Mouse (Mus musculus): ENCODE results near the gene Slc30a2. TPM values are rescaled to one million over a fixed set of nuclear protein-coding genes. Genes with fewer than 3 reads are reported as not detected.
"Not testable (repeated sequence)": the region's sequence is repeated elsewhere in the genome, so short reads cannot be mapped to it uniquely, and the experiment has no call there.

The Slc30a2 gene
- polyA plus RNA-seq, 1 experiment from 2014 or later, result 0.05 TPM

GRCm38 (mm10) chr4:134362124-134362523 is 19.1 kb downstream of the Slc30a2 start:
- ATAC-seq (ENCODE audit: insufficient number of reproducible peaks, insufficient read depth, low FRiP score, low TSS enrichment), result no peak
- Histone ChIP-seq H3K27ac (no peak overlapping the region), H3K4me3 (no peak overlapping the region), H3K9ac (no peak overlapping the region), H3K36me3 (no peaks in the 10 kb centered on the region), H3K4me2 (replicated peaks) (no peak overlapping the region), H3K27me3 (peaks cover 18% of the 10 kb centered on the region), H3K9me3 (no peaks in the 10 kb centered on the region), H3K4me1 (peaks cover 18% of the 10 kb centered on the region; the same call in 1 of the 2 replicates)
- 54% methylated on average over 9 of the region's 9 CpGs for WGBS

- no peak for ATAC-seq (ENCODE audit: insufficient number of reproducible peaks, insufficient read depth, low FRiP score, low TSS enrichment)
- H3K27me3 ChIP-seq, result peaks cover 14% of the 10 kb centered on the region
- WGBS, result 17% methylated on average over 9 of the region's 9 CpGs
- H3K9ac ChIP-seq, result no peak overlapping the region
- H3K27ac ChIP-seq, result no peak overlapping the region
- peak overlapping the region; percentile 22; the same call in 1 of the 2 replicates for H3K4me2 ChIP-seq (replicated peaks)
- no peaks in the 10 kb centered on the region for H3K36me3 ChIP-seq
- H3K4me3 ChIP-seq, result no peak overlapping the region
- H3K4me1 ChIP-seq, result peaks cover 14% of the 10 kb centered on the region; the same call in 1 of the 2 replicates
- no peaks in the 10 kb centered on the region for H3K9me3 ChIP-seq
Measured at GRCm38 (mm10) chr4:134362586-134362985, 19.6 kb downstream of the Slc30a2 start.

GRCm38 (mm10) chr4:134365280-134365679 is 22.3 kb downstream of the Slc30a2 start:
- no peak overlapping the region for H3K4me2 ChIP-seq (replicated peaks)
- H3K4me1 ChIP-seq, result peaks cover 16% of the 10 kb centered on the region; the same call in 1 of the 2 replicates
- 0 out of 2 replicates have a peak overlapping the region, but pooled peaks have one; percentile 30 for H3K27ac ChIP-seq
- H3K9ac ChIP-seq, result no peak overlapping the region; the same call in 1 of the 2 replicates
- ATAC-seq (ENCODE audit: insufficient number of reproducible peaks, insufficient read depth, low FRiP score, low TSS enrichment), result no peak
- H3K4me3 ChIP-seq, result no peak overlapping the region
- H3K36me3 ChIP-seq, result no peaks in the 10 kb centered on the region
- no peaks in the 10 kb centered on the region for H3K9me3 ChIP-seq
- H3K27me3 ChIP-seq, result peaks cover 24% of the 10 kb centered on the region
- 12% methylated on average over 5 of the region's 5 CpGs for WGBS

- peak overlapping the region; percentile 92 for H3K4me2 ChIP-seq (replicated peaks)
- ATAC-seq (ENCODE audit: insufficient number of reproducible peaks, insufficient read depth, low FRiP score, low TSS enrichment), result no peak
- peaks cover 43% of the 10 kb centered on the region for H3K27me3 ChIP-seq
- H3K27ac ChIP-seq, result no peak overlapping the region
- 2% methylated on average over 18 of the region's 18 CpGs for WGBS
- H3K4me3 ChIP-seq, result peak overlapping the region; percentile 47
- H3K9ac ChIP-seq, result peak overlapping the region; percentile 46
- peaks cover 22% of the 10 kb centered on the region for H3K4me1 ChIP-seq
- no peaks in the 10 kb centered on the region for H3K36me3 ChIP-seq
- no peaks in the 10 kb centered on the region for H3K9me3 ChIP-seq
Measured at GRCm38 (mm10) chr4:134370649-134371221, 27.8 kb downstream of the Slc30a2 start.

- H3K9me3 ChIP-seq, result no peaks in the 10 kb centered on the region
- no peak for ATAC-seq (ENCODE audit: insufficient number of reproducible peaks, insufficient read depth, low FRiP score, low TSS enrichment)
- H3K4me1 ChIP-seq, result peaks cover 22% of the 10 kb centered on the region
- H3K4me2 ChIP-seq (replicated peaks), result peak overlapping the region; percentile 92
- peaks cover 43% of the 10 kb centered on the region for H3K27me3 ChIP-seq
- WGBS, result 1% methylated on average over 17 of the region's 17 CpGs
- H3K4me3 ChIP-seq, result peak overlapping the region; percentile 47
- peak overlapping the region; percentile 46 for H3K9ac ChIP-seq
- no peaks in the 10 kb centered on the region for H3K36me3 ChIP-seq
- H3K27ac ChIP-seq, result no peak overlapping the region
Measured at GRCm38 (mm10) chr4:134371316-134371855, 28.4 kb downstream of the Slc30a2 start.

- WGBS, result under 1% methylated on average over 16 of the region's 16 CpGs
- H3K27me3 ChIP-seq, result peaks cover 43% of the 10 kb centered on the region
- peak; percentile 71; the same call in 1 of the 2 replicates for ATAC-seq (ENCODE audit: insufficient number of reproducible peaks, insufficient read depth, low FRiP score, low TSS enrichment)
Measured at GRCm38 (mm10) chr4:134372294-134372747, 29.3 kb downstream of the Slc30a2 start.

GRCm38 (mm10) chr4:134373295-134373694 is 30.3 kb downstream of the Slc30a2 start:
- no peak overlapping the region for H3K4me3 ChIP-seq
- no peaks in the 10 kb centered on the region for H3K36me3 ChIP-seq
- H3K9ac ChIP-seq, result no peak overlapping the region
- peaks cover 27% of the 10 kb centered on the region for H3K4me1 ChIP-seq
- 72% methylated on average over 8 of the region's 8 CpGs for WGBS
- no peak overlapping the region for H3K27ac ChIP-seq
- H3K9me3 ChIP-seq, result no peaks in the 10 kb centered on the region
- no peak for ATAC-seq (ENCODE audit: insufficient number of reproducible peaks, insufficient read depth, low FRiP score, low TSS enrichment)
- peaks cover 42% of the 10 kb centered on the region for H3K27me3 ChIP-seq
- no peak overlapping the region for H3K4me2 ChIP-seq (replicated peaks)

More at GRCm38 (mm10) chr4:134372294-134372747, 29.3 kb downstream of the Slc30a2 start:
- Histone ChIP-seq H3K9ac (peak overlapping the region; percentile 46), H3K27ac (no peak overlapping the region), H3K9me3 (no peaks in the 10 kb centered on the region), H3K36me3 (no peaks in the 10 kb centered on the region), H3K4me1 (peaks cover 22% of the 10 kb centered on the region), H3K4me2 (replicated peaks) (peak overlapping the region; percentile 92), H3K4me3 (peak overlapping the region; percentile 47)

GRCm38 (mm10) chr4:134374306-134374705 is 31.3 kb downstream of the Slc30a2 start:
- Histone ChIP-seq H3K4me3 (no peak overlapping the region), H3K36me3 (no peaks in the 10 kb centered on the region), H3K4me1 (peaks cover 27% of the 10 kb centered on the region), H3K9ac (no peak overlapping the region), H3K27me3 (peaks cover 34% of the 10 kb centered on the region), H3K9me3 (no peaks in the 10 kb centered on the region), H3K4me2 (replicated peaks) (no peak overlapping the region), H3K27ac (no peak overlapping the region)
- ATAC-seq (ENCODE audit: insufficient number of reproducible peaks, insufficient read depth, low FRiP score, low TSS enrichment), result no peak
- 55% methylated on average over 1 of the region's 1 CpGs for WGBS

- Histone ChIP-seq H3K4me1 (0 out of 2 replicates have a peak, but pooled peaks cover 5% of the 10 kb centered on the region), H3K9me3 (no peaks in the 10 kb centered on the region), H3K4me2 (replicated peaks) (no peak overlapping the region), H3K4me3 (no peak overlapping the region), H3K27ac (peak overlapping the region; percentile 47; the same call in 1 of the 2 replicates), H3K36me3 (no peaks in the 10 kb centered on the region), H3K27me3 (0 out of 2 replicates have a peak, but pooled peaks cover 4% of the 10 kb centered on the region), H3K9ac (no peak overlapping the region)
- 22% methylated on average over 10 of the region's 10 CpGs for WGBS
- no peak for ATAC-seq (ENCODE audit: insufficient number of reproducible peaks, insufficient read depth, low FRiP score, low TSS enrichment)
Measured at GRCm38 (mm10) chr4:134378089-134378615, 35.2 kb downstream of the Slc30a2 start.

- Histone ChIP-seq H3K4me1 (0 out of 2 replicates have a peak, but pooled peaks cover 5% of the 10 kb centered on the region), H3K4me3 (no peak overlapping the region), H3K9ac (no peak overlapping the region), H3K27me3 (no peaks in the 10 kb centered on the region), H3K36me3 (no peaks in the 10 kb centered on the region), H3K27ac (no peak overlapping the region), H3K9me3 (no peaks in the 10 kb centered on the region), H3K4me2 (replicated peaks) (no peak overlapping the region)
- 79% methylated on average over 8 of the region's 8 CpGs for WGBS
- ATAC-seq (ENCODE audit: insufficient number of reproducible peaks, insufficient read depth, low FRiP score, low TSS enrichment), result no peak
Measured at GRCm38 (mm10) chr4:134379510-134379909, 36.5 kb downstream of the Slc30a2 start.

- 98% methylated on average over 3 of the region's 6 CpGs for WGBS
- H3K27me3 ChIP-seq; H3K36me3 ChIP-seq; H3K9ac ChIP-seq; H3K4me2 ChIP-seq (replicated peaks); H3K9me3 ChIP-seq; H3K27ac ChIP-seq; H3K4me3 ChIP-seq; H3K4me1 ChIP-seq; ATAC-seq (ENCODE audit: insufficient number of reproducible peaks, insufficient read depth, low FRiP score, low TSS enrichment): not testable (repeated sequence)
Measured at GRCm38 (mm10) chr4:134383750-134384149, 40.8 kb downstream of the Slc30a2 start, which contains the start of gene Extl1. Gene Extl1 (minus strand): TSS chr4:134383850.

GRCm38 (mm10) chr4:134387268-134387667 is 44.3 kb downstream of the Slc30a2 start:
- 73% methylated on average over 6 of the region's 6 CpGs for WGBS
- Histone ChIP-seq H3K27ac (no peak overlapping the region), H3K9ac (no peak overlapping the region), H3K4me1 (0 out of 2 replicates have a peak, but pooled peaks cover under 1% of the 10 kb centered on the region), H3K4me3 (no peak overlapping the region), H3K9me3 (no peaks in the 10 kb centered on the region), H3K36me3 (no peaks in the 10 kb centered on the region), H3K4me2 (replicated peaks) (no peak overlapping the region), H3K27me3 (no peaks in the 10 kb centered on the region)
- ATAC-seq (ENCODE audit: insufficient number of reproducible peaks, insufficient read depth, low FRiP score, low TSS enrichment), result no peak

Data from embryonic facial prominence, embryonic 12.5 days (tissue).